Mouse (Mus musculus) CD8-positive naive resting alpha-beta T cell, adult 57 days (primary cell): ENCODE measurements around the gene Gm12169. TPM values are rescaled to one million over a fixed set of nuclear protein-coding genes. Genes with fewer than 3 reads are reported as not detected.

Experiments
- total RNA-seq: library from RNA; stranded (reverse); gene quantifications from one replicate; pipeline ENCODE4 v1.2.4, GENCODE M21; 2023

Gm12169 gene
- not detected for total RNA-seq

DNA sequence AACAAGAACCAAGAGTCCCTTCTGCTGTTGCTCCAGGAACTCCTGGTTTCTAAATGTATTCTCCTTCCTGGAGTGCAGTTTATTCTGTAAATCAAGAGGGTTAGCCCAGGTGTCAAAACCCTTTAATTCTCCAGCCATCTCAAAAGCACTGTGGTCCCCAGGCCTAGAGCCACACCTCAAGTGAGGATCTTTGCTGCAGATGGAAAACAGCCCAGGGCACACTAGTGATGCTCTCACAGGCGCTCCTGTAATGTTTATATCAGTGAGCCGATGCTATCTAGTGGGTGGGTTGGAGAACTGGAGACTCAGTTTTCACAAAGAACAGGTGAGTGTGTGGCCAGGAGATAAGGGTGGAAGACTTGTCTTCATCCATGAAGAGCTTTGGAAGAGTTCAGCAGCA, at the start of gene Gm12169:
Gm12169 (plus strand) TSS at position 301 of the 400 bp plus-strand sequence.

GRCm38 (mm10) chr11:46571327-46571726, 47.3 kb downstream of the Gm12169 start, which contains the start of gene BC053393:
TSS of gene BC053393 (plus strand) at chr11:46571536.

Other genes starting within 250 kb of the Gm12169 start
- gene Cyfip2, start 211.4 kb upstream of the Gm12169 start, total RNA-seq: 146 TPM
- 567 TPM for gene Itk, start 134.7 kb upstream of the Gm12169 start, total RNA-seq
- 5.5 TPM for gene Fam71b, start 127.7 kb upstream of the Gm12169 start, total RNA-seq
- gene Med7, start 87.3 kb upstream of the Gm12169 start, total RNA-seq: 40.4 TPM
- gene Havcr2, start 69.3 kb upstream of the Gm12169 start, total RNA-seq: 1.0 TPM
- not detected for gene BC053393, start 47.3 kb downstream of the Gm12169 start, total RNA-seq
- gene Dppa1, start 105.0 kb downstream of the Gm12169 start, total RNA-seq: not detected
- 2.3 TPM for gene Timd2, start 182.8 kb downstream of the Gm12169 start, total RNA-seq
- gene Havcr1, start 210.9 kb downstream of the Gm12169 start, total RNA-seq: 0.89 TPM